Mouse (Mus musculus): ENCODE measurements at regions not wholly inside any gene's neighbourhood (a gene's known extent, or its start where the extent isn't known, plus 50 kb on each side); places are given as distances from the start of the nearest gene placed in this dataset.

DNA sequence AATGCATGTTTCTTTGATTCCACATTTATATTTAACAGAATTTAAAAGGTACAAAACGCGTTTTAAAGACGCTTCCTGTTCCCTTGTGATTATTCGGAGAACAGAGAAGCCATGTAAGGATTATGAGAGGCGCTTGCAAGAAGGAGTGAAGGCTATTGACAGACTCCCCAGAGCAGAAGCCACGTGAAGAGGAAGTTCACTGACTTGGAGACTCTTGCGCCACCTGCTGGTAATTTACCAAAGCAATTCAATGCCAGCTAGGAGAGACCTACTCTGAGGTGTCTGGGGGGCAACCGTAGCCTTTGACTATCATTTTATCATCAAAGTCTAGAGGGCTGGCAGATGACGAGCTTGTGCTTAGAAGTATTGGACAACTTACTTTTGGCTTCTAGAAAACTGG, 909.4 kb downstream of the 5730522E02Rik start:
- no peak overlapping the region for H3K4me3 ChIP-seq (ENCODE audit: low read depth, low read length)
- H3K36me3 ChIP-seq (ENCODE audit: control insufficient read depth, insufficient read depth, low read length): no peaks in the 10 kb centered on the region
- ATAC-seq (ENCODE audit: low FRiP score, low TSS enrichment) (peak; percentile 53; the same call in 1 of the 2 replicates), DNase-seq (ENCODE audit: low spot score) (peak; percentile 65)
- no peak overlapping the region for H3K9ac ChIP-seq (ENCODE audit: low read length)
- TF ChIP-seq EP300 (optimal IDR thresholded peaks at IDR 0.05) (no peak), CTCF (IDR thresholded peaks at IDR 0.05; ENCODE audit: low read depth) (peak; percentile 87)
- WGBS: 17% methylated on average over 9 of the region's 9 CpGs
- no peaks in the 10 kb centered on the region for H3K9me3 ChIP-seq (ENCODE audit: control insufficient read depth, low read length)
- H3K27me3 ChIP-seq (ENCODE audit: control insufficient read depth, insufficient read depth, low read length): no peaks in the 10 kb centered on the region
- H3K27ac ChIP-seq (replicated peaks): no peak overlapping the region
- H3K4me2 ChIP-seq (replicated peaks; ENCODE audit: low read depth): no peak overlapping the region
- H3K4me1 ChIP-seq (replicated peaks; ENCODE audit: control insufficient read depth, insufficient read depth): no peaks in the 10 kb centered on the region

DNA sequence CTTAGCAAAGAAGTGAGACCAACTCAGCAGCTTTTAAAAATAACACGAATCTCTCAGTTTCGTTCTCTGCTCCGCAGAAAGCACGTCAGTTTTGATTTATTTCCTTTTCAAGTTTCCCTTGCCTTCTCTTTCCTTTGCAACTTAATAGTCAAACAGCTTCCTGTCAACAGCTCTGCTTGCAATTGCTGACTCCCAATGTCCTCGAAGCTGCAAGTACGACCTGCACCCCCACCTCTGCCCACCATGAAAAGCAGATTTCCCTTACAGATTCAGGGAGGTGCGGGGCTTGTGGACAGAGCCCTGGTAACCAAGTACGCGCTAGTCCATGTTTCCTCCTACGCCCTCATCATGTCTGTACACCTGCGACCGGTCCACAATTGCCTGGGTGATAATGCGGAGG, 922.2 kb downstream of the 5730522E02Rik start:
- Histone ChIP-seq H3K9ac (ENCODE audit: low read length) (no peak overlapping the region), H3K9me3 (ENCODE audit: control insufficient read depth, low read length) (no peaks in the 10 kb centered on the region), H3K27me3 (ENCODE audit: control insufficient read depth, insufficient read depth, low read length) (no peaks in the 10 kb centered on the region), H3K27ac (replicated peaks) (no peak overlapping the region), H3K36me3 (ENCODE audit: control insufficient read depth, insufficient read depth, low read length) (no peaks in the 10 kb centered on the region), H3K4me3 (ENCODE audit: low read depth, low read length) (peak overlapping the region; percentile 13; the same call in 1 of the 2 replicates), H3K4me2 (replicated peaks; ENCODE audit: low read depth) (peak overlapping the region; percentile 20; the same call in 1 of the 2 replicates), H3K4me1 (replicated peaks; ENCODE audit: control insufficient read depth, insufficient read depth) (no peaks in the 10 kb centered on the region)
- TF ChIP-seq EP300 (optimal IDR thresholded peaks at IDR 0.05) (no peak), CTCF (IDR thresholded peaks at IDR 0.05; ENCODE audit: low read depth) (no peak)
- no peak for ATAC-seq (ENCODE audit: low FRiP score, low TSS enrichment)
- whole genome bisulfite sequencing: 40% methylated on average over 13 of the region's 13 CpGs
- DNase-seq (ENCODE audit: low spot score): no peak

DNA sequence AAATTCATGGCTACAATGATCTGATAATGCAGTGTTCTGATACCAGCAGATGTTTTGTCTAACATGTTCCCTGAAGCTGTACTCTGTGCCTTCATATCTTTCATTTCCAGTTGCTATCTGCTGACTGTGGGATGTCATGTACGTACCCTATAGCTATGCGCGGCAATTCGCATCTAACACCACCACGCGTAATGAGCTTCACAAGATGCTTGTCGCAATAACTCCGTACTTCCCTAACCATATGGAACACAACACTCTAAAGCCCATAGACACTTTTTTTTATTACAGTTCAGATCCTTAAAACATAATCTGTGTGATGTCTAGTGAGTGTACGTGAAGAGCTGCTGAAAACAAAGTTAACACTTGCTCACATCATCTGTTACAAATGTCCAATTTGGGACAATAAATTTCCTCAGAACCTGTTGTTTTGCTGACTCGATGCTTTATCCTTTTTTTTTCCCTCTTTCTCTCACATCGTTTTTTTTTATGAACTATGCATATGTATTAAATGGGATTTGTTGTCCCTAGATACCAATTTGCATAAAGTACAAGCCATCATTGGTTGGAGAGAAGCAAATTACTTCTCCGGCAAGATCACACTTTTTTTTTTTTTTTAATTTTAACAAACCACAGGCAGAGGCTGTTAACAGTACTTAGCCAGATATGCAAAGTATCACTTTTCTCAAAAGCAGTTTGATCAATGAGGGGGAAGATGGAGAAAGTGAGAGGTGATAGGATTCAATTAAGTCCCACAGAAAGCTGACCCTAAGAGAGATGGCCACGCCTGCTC, 922.9 kb downstream of the 5730522E02Rik start:
- Histone ChIP-seq H3K27ac (replicated peaks) (no peak overlapping the region), H3K4me1 (replicated peaks; ENCODE audit: control insufficient read depth, insufficient read depth) (no peaks in the 10 kb centered on the region), H3K36me3 (ENCODE audit: control insufficient read depth, insufficient read depth, low read length) (no peaks in the 10 kb centered on the region), H3K9me3 (ENCODE audit: control insufficient read depth, low read length) (no peaks in the 10 kb centered on the region), H3K4me2 (replicated peaks; ENCODE audit: low read depth) (peak overlapping the region; percentile 20; the same call in 1 of the 2 replicates), H3K9ac (ENCODE audit: low read length) (no peak overlapping the region), H3K4me3 (ENCODE audit: low read depth, low read length) (0 out of 2 replicates have a peak overlapping the region, but pooled peaks have one; percentile 13), H3K27me3 (ENCODE audit: control insufficient read depth, insufficient read depth, low read length) (no peaks in the 10 kb centered on the region)
- DNase-seq (ENCODE audit: low spot score) (no peak), ATAC-seq (ENCODE audit: low FRiP score, low TSS enrichment) (no peak)
- 84% methylated on average over 13 of the region's 13 CpGs for WGBS
- TF ChIP-seq CTCF (IDR thresholded peaks at IDR 0.05; ENCODE audit: low read depth) (no peak), EP300 (optimal IDR thresholded peaks at IDR 0.05) (no peak)

DNA sequence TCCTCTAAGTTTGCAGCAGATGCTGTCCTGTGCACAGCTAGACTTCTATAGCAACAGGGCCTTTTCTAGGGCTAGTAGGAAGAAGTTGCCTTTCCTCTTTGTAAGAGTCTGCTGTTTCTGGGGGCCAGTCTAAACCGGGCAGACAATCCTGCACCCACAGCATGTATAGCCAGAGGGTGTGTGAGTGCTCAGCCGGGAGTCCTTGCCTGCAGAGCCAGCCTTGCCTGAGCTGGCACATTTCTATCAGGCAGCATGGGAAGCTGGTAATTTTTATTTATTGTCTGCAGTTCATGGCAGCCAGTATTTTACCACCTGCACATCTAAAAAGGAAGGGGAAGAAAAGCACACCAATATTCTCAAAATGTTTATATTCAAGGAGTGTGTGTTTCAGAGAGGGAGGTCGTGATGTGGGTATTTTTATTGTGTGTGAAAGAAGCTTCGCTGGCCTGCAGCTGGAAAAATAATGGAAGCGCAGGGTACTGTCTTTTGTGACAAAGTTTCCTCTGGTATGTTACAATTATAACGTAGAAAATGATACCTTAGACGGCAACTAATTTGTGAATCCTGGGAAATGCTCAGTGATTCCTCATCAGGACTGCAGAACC, 940.5 kb downstream of the 5730522E02Rik start:
- no peaks in the 10 kb centered on the region for H3K9me3 ChIP-seq (ENCODE audit: control insufficient read depth, low read length)
- DNase-seq (ENCODE audit: low spot score): no peak
- H3K27me3 ChIP-seq (ENCODE audit: control insufficient read depth, insufficient read depth, low read length): no peaks in the 10 kb centered on the region
- H3K9ac ChIP-seq (ENCODE audit: low read length): no peak overlapping the region
- H3K4me1 ChIP-seq (replicated peaks; ENCODE audit: control insufficient read depth, insufficient read depth): no peaks in the 10 kb centered on the region
- no peak for ATAC-seq (ENCODE audit: low FRiP score, low TSS enrichment)
- TF ChIP-seq EP300 (optimal IDR thresholded peaks at IDR 0.05): no peak
- TF ChIP-seq CTCF (IDR thresholded peaks at IDR 0.05; ENCODE audit: low read depth): no peak
- H3K36me3 ChIP-seq (ENCODE audit: control insufficient read depth, insufficient read depth, low read length): no peaks in the 10 kb centered on the region
- WGBS: 33% methylated on average over 7 of the region's 7 CpGs
- no peak overlapping the region for H3K4me3 ChIP-seq (ENCODE audit: low read depth, low read length)
- H3K27ac ChIP-seq (replicated peaks): no peak overlapping the region
- no peak overlapping the region for H3K4me2 ChIP-seq (replicated peaks; ENCODE audit: low read depth)

DNA sequence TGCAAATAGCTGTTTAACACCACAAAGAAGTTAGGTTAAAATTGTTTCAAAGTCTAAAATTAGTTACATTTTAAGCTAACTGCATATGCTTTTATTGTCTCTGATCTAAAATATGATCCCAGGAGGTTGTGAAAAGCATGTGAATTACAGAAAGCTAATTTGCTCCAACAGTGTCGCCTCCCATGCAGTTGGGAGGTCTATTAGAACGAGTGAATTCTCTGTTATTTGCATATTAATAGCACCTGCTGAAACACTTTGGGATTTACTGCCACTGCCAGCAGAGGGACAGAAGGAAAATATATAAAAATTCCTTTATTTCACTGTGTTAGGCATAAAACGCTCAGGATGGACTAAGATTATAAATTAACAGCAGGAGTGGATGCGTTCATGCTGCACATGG, 947.7 kb downstream of the 5730522E02Rik start:
- Histone ChIP-seq H3K4me1 (replicated peaks; ENCODE audit: control insufficient read depth, insufficient read depth) (no peaks in the 10 kb centered on the region), H3K36me3 (ENCODE audit: control insufficient read depth, insufficient read depth, low read length) (no peaks in the 10 kb centered on the region), H3K4me3 (ENCODE audit: low read depth, low read length) (no peak overlapping the region), H3K9ac (ENCODE audit: low read length) (no peak overlapping the region), H3K27me3 (ENCODE audit: control insufficient read depth, insufficient read depth, low read length) (no peaks in the 10 kb centered on the region), H3K4me2 (replicated peaks; ENCODE audit: low read depth) (no peak overlapping the region), H3K27ac (replicated peaks) (no peak overlapping the region), H3K9me3 (ENCODE audit: control insufficient read depth, low read length) (no peaks in the 10 kb centered on the region)
- WGBS: 49% methylated on average over 4 of the region's 4 CpGs
- no peak for TF ChIP-seq CTCF (IDR thresholded peaks at IDR 0.05; ENCODE audit: low read depth)
- no peak for TF ChIP-seq EP300 (optimal IDR thresholded peaks at IDR 0.05)
- no peak for DNase-seq (ENCODE audit: low spot score)
- no peak for ATAC-seq (ENCODE audit: low FRiP score, low TSS enrichment)

DNA sequence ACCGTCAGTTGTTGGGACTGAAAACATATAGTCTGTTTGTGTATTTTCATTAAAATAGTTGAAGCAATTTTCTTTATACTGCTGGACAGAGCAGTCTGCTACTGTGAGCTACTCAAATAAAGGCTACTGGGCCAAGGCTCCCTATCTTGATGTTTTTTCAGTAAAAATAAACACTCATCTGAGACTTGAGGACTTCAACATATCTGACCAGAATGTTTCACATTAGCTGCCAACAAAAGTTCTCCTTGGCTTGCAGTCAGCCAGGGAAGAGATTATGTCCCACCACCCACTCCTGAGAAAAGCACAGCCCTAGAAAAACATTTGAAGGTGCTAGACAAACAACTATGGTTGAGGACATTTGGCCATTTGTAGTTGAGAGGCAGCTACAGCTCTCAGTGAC, 950.9 kb downstream of the 5730522E02Rik start:
- Histone ChIP-seq H3K4me2 (replicated peaks; ENCODE audit: low read depth) (no peak overlapping the region), H3K4me1 (replicated peaks; ENCODE audit: control insufficient read depth, insufficient read depth) (no peaks in the 10 kb centered on the region), H3K9ac (ENCODE audit: low read length) (no peak overlapping the region), H3K27me3 (ENCODE audit: control insufficient read depth, insufficient read depth, low read length) (no peaks in the 10 kb centered on the region), H3K4me3 (ENCODE audit: low read depth, low read length) (no peak overlapping the region), H3K27ac (replicated peaks) (no peak overlapping the region), H3K9me3 (ENCODE audit: control insufficient read depth, low read length) (no peaks in the 10 kb centered on the region), H3K36me3 (ENCODE audit: control insufficient read depth, insufficient read depth, low read length) (no peaks in the 10 kb centered on the region)
- no peak for TF ChIP-seq EP300 (optimal IDR thresholded peaks at IDR 0.05)
- WGBS: 74% methylated on average over 1 of the region's 1 CpGs
- ATAC-seq (ENCODE audit: low FRiP score, low TSS enrichment): no peak
- no peak for DNase-seq (ENCODE audit: low spot score)

All from stomach, postnatal 0 days (tissue).